Mouse (Mus musculus): ENCODE data around the gene Flywch2. TPM values are rescaled to one million over a fixed set of nuclear protein-coding genes. Genes with fewer than 3 reads are reported as not detected.

The Flywch2 gene
- polyA plus RNA-seq, 1 experiment from 2014 or later, result 20.9 TPM

DNA sequence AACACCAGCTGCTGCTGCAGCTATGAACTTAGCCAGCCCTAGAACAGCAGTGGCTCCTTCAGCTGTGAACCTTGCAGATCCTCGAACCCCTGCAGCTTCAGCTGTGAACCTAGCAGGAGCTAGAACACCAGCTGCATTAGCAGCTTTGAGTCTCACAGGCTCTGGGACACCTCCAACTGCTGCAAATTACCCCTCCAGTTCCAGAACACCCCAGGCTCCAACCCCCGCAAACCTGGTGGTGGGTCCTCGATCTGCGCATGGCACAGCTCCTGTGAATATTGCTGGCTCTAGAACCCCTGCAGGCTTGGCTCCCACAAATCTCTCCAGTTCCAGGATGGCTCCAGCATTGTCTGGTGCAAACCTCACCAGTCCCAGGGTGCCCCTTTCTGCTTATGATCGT lies 34.9 kb upstream of the Flywch2 start:
- H3K4me1 ChIP-seq (ENCODE audit: control insufficient read depth, insufficient read depth, low read length), result no peaks in the 10 kb centered on the region
- H3K36me3 ChIP-seq (ENCODE audit: control insufficient read depth, insufficient read depth, low read length), result peaks cover 85% of the 10 kb centered on the region
- DNase-seq (ENCODE audit: low spot score, missing footprints), result no peak
- H3K9ac ChIP-seq (ENCODE audit: low read length), result no peak overlapping the region
- no peak for ATAC-seq (ENCODE audit: low FRiP score)
- 98% methylated on average over 5 of the region's 5 CpGs for WGBS
- no peak overlapping the region for H3K4me3 ChIP-seq (ENCODE audit: low read depth, low read length)
- H3K27ac ChIP-seq (ENCODE audit: low read depth, low read length), result no peak overlapping the region
- no peak overlapping the region for H3K4me2 ChIP-seq
- H3K27me3 ChIP-seq (ENCODE audit: control insufficient read depth, insufficient read depth, low read length), result no peaks in the 10 kb centered on the region
- H3K9me3 ChIP-seq (ENCODE audit: control insufficient read depth, low read length), result peaks cover 12% of the 10 kb centered on the region

DNA sequence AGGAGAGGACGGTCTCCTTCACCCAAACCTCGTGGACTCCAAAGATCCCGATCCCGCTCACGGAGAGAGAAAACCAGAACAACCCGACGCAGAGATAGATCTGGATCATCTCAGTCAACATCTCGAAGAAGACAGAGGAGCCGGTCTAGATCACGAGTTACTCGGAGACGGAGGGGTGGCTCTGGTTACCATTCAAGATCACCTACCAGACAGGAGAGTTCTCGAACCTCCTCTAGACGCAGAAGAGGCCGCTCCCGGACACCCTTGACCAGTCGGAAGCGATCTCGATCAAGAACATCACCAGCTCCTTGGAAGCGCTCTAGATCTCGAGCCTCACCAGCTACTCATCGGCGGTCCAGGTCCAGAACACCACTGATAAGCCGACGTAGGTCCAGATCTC lies 33.4 kb upstream of the Flywch2 start:
- 96% methylated on average over 25 of the region's 25 CpGs for WGBS
- ATAC-seq (ENCODE audit: low FRiP score), result no peak
- Histone ChIP-seq H3K4me2 (no peak overlapping the region), H3K36me3 (ENCODE audit: control insufficient read depth, insufficient read depth, low read length) (peaks cover 88% of the 10 kb centered on the region), H3K4me3 (ENCODE audit: low read depth, low read length) (no peak overlapping the region), H3K9me3 (ENCODE audit: control insufficient read depth, low read length) (peaks cover 14% of the 10 kb centered on the region), H3K4me1 (ENCODE audit: control insufficient read depth, insufficient read depth, low read length) (no peaks in the 10 kb centered on the region), H3K27me3 (ENCODE audit: control insufficient read depth, insufficient read depth, low read length) (no peaks in the 10 kb centered on the region), H3K27ac (ENCODE audit: low read depth, low read length) (no peak overlapping the region), H3K9ac (ENCODE audit: low read length) (no peak overlapping the region)
- no peak for DNase-seq (ENCODE audit: low spot score, missing footprints)

DNA sequence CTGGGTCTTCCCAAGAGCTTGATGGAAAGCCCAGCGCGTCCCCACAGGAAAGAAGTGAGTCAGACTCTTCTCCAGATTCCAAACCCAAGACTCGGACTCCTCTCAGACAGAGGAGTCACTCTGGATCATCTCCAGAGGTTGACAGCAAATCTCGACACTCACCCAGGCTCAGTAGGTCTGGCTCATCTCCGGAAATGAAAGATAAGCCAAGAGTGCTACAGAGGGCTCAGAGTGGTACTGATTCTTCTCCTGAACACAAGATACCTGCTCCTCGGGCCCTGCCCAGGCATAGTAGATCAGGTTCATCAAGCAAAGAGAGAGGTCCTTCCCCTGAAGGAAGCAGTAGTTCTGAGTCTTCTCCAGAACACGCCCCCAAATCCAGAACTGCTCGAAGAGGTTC lies 32.7 kb upstream of the Flywch2 start:
- no peak overlapping the region for H3K4me3 ChIP-seq (ENCODE audit: low read depth, low read length)
- H3K4me2 ChIP-seq, result no peak overlapping the region
- H3K27me3 ChIP-seq (ENCODE audit: control insufficient read depth, insufficient read depth, low read length), result no peaks in the 10 kb centered on the region
- peaks cover 88% of the 10 kb centered on the region for H3K36me3 ChIP-seq (ENCODE audit: control insufficient read depth, insufficient read depth, low read length)
- no peak overlapping the region for H3K9ac ChIP-seq (ENCODE audit: low read length)
- DNase-seq (ENCODE audit: low spot score, missing footprints) (no peak), ATAC-seq (ENCODE audit: low FRiP score) (no peak)
- no peak overlapping the region for H3K27ac ChIP-seq (ENCODE audit: low read depth, low read length)
- over 99% methylated on average over 8 of the region's 8 CpGs for WGBS
- H3K9me3 ChIP-seq (ENCODE audit: control insufficient read depth, low read length), result peaks cover 14% of the 10 kb centered on the region
- no peaks in the 10 kb centered on the region for H3K4me1 ChIP-seq (ENCODE audit: control insufficient read depth, insufficient read depth, low read length)

DNA sequence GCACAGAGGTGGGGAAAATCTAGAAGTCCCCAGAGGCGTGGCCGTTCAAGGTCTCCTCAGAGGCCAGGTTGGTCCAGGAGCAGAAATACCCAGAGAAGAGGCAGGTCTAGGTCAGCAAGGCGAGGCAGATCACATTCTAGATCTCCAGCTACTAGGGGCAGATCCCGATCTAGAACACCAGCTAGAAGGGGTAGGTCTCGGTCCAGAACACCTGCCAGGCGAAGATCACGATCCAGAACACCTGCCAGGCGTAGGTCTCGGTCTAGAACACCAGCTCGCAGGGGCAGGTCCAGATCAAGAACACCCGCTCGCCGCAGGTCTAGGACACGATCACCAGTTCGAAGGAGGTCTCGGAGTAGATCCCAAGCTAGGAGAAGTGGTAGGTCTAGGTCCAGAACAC lies 29.8 kb upstream of the Flywch2 start:
- Histone ChIP-seq H3K27me3 (ENCODE audit: control insufficient read depth, insufficient read depth, low read length) (no peaks in the 10 kb centered on the region), H3K4me1 (ENCODE audit: control insufficient read depth, insufficient read depth, low read length) (no peaks in the 10 kb centered on the region), H3K9me3 (ENCODE audit: control insufficient read depth, low read length) (peaks cover 14% of the 10 kb centered on the region), H3K9ac (ENCODE audit: low read length) (no peak overlapping the region), H3K4me3 (ENCODE audit: low read depth, low read length) (no peak overlapping the region), H3K27ac (ENCODE audit: low read depth, low read length) (no peak overlapping the region), H3K4me2 (no peak overlapping the region), H3K36me3 (ENCODE audit: control insufficient read depth, insufficient read depth, low read length) (peaks cover 83% of the 10 kb centered on the region)
- 96% methylated on average over 16 of the region's 16 CpGs for WGBS
- DNase-seq (ENCODE audit: low spot score, missing footprints) (no peak), ATAC-seq (ENCODE audit: low FRiP score) (no peak)

DNA sequence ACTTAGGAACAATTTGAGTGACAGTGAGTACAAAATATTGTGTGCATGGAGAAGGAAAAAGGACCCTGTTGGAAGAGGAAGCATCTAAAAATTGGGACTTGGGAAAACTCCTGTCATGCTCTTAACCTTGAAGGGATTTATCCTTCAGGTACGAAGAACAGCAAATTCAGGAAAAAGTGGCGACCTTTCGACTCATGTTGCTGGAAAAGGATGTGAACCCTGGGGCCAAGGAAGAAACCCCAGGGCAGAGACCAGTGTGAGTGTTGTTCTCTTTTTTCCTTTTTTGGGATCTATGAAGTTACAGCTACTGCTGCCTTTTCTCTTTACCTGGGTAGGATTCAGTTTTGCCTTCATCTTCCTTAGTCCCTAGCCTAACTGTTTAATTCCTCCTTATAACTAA lies 22.0 kb upstream of the Flywch2 start:
- no peaks in the 10 kb centered on the region for H3K9me3 ChIP-seq (ENCODE audit: control insufficient read depth, low read length)
- no peak for DNase-seq (ENCODE audit: low spot score, missing footprints)
- ATAC-seq (ENCODE audit: low FRiP score), result no peak
- peaks cover 14% of the 10 kb centered on the region for H3K4me1 ChIP-seq (ENCODE audit: control insufficient read depth, insufficient read depth, low read length)
- no peak overlapping the region for H3K4me3 ChIP-seq (ENCODE audit: low read depth, low read length)
- H3K36me3 ChIP-seq (ENCODE audit: control insufficient read depth, insufficient read depth, low read length), result peaks cover 33% of the 10 kb centered on the region
- H3K4me2 ChIP-seq, result no peak overlapping the region
- no peaks in the 10 kb centered on the region for H3K27me3 ChIP-seq (ENCODE audit: control insufficient read depth, insufficient read depth, low read length)
- WGBS, result 99% methylated on average over 3 of the region's 3 CpGs
- H3K9ac ChIP-seq (ENCODE audit: low read length), result no peak overlapping the region
- H3K27ac ChIP-seq (ENCODE audit: low read depth, low read length), result no peak overlapping the region

DNA sequence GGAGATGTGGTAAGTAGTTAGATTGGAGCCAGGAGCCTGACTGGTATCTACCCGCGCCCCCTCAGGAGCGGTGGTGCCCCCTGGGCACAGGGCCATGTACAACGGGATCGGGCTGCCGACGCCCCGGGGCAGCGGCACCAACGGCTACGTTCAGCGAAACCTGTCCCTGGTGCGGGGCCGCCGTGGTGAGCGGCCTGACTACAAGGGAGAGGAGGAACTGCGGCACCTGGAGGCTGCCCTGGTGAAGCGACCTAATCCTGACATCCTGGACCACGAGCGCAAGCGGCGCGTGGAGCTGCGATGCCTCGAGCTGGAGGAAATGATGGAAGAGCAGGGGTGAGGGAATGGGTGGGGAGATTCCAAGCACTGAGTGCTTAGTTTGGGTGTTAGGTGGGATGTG lies 21.0 kb upstream of the Flywch2 start:
- WGBS, result 91% methylated on average over 25 of the region's 25 CpGs
- no peak overlapping the region for H3K4me2 ChIP-seq
- DNase-seq (ENCODE audit: low spot score, missing footprints), result no peak

GRCm38 (mm10) chr17:23804426-23805085 lies 18.7 kb upstream of the Flywch2 start:
- H3K9me3 ChIP-seq (ENCODE audit: control insufficient read depth, low read length), result no peaks in the 10 kb centered on the region
- peaks cover 15% of the 10 kb centered on the region for H3K36me3 ChIP-seq (ENCODE audit: control insufficient read depth, insufficient read depth, low read length)
- peak overlapping the region; percentile 99 for H3K4me3 ChIP-seq (ENCODE audit: low read depth, low read length)
- ATAC-seq (ENCODE audit: low FRiP score) (no peak), DNase-seq (ENCODE audit: low spot score, missing footprints) (peak; percentile 82)
- H3K4me1 ChIP-seq (ENCODE audit: control insufficient read depth, insufficient read depth, low read length), result peaks cover 14% of the 10 kb centered on the region
- peak overlapping the region; percentile 95 for H3K4me2 ChIP-seq
- H3K27me3 ChIP-seq (ENCODE audit: control insufficient read depth, insufficient read depth, low read length), result no peaks in the 10 kb centered on the region
- H3K27ac ChIP-seq (ENCODE audit: low read depth, low read length), result no peak overlapping the region
- 7% methylated on average over 8 of the region's 8 CpGs for WGBS
- peak overlapping the region; percentile 98 for H3K9ac ChIP-seq (ENCODE audit: low read length)

More for the DNA sequence above, 21.0 kb upstream of the Flywch2 start:
- no peak for ATAC-seq (ENCODE audit: low FRiP score)
- Histone ChIP-seq H3K9ac (ENCODE audit: low read length) (no peak overlapping the region), H3K36me3 (ENCODE audit: control insufficient read depth, insufficient read depth, low read length) (peaks cover 25% of the 10 kb centered on the region), H3K9me3 (ENCODE audit: control insufficient read depth, low read length) (no peaks in the 10 kb centered on the region), H3K27ac (ENCODE audit: low read depth, low read length) (no peak overlapping the region), H3K4me3 (ENCODE audit: low read depth, low read length) (no peak overlapping the region; the same call in 1 of the 2 replicates), H3K27me3 (ENCODE audit: control insufficient read depth, insufficient read depth, low read length) (no peaks in the 10 kb centered on the region), H3K4me1 (ENCODE audit: control insufficient read depth, insufficient read depth, low read length) (peaks cover 14% of the 10 kb centered on the region)

DNA sequence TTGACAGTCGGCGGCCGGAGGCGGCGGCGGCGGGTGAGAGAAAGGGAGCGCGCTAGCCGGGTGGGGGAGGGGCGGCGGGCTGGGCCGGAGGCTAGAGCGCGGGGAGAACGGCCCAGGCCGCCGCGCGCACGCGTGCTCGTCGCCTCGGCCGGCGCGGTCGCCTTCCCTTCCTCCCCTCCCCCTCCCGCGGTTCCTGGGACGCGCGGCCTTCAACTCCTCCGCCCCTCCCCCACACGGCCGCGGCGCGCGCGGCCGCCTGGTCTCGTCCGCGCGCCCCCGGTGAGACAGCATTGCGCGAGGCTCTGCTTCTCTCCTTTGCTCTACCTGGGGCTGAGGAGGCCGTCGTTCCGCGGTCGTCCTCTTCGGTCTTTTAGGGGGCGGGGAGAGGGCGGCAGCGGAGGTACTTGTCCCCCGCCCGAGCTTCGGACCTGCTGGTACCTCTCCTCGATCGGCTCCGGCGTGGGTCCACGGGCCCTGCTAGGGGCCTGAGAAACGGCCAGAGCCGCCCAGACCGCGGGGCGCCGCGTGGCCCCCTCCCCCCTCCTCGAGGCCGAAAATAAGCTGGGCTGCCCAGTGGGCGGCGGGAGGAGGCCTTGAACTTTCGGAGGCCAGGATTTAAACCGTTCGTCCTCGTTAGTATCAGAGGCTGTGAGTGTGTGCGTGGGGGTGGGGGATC lies 17.6 kb upstream of the Flywch2 start:
- 1% methylated on average over 68 of the region's 83 CpGs for WGBS
- DNase-seq (ENCODE audit: low spot score, missing footprints) (peak; percentile 99), ATAC-seq (ENCODE audit: low FRiP score) (peak; percentile 81)
- Histone ChIP-seq H3K4me1 (ENCODE audit: control insufficient read depth, insufficient read depth, low read length) (peaks cover 14% of the 10 kb centered on the region), H3K4me3 (ENCODE audit: low read depth, low read length) (peak overlapping the region; percentile 99), H3K4me2 (peak overlapping the region; percentile 95), H3K36me3 (ENCODE audit: control insufficient read depth, insufficient read depth, low read length) (peaks cover 9% of the 10 kb centered on the region), H3K27me3 (ENCODE audit: control insufficient read depth, insufficient read depth, low read length) (no peaks in the 10 kb centered on the region), H3K9me3 (ENCODE audit: control insufficient read depth, low read length) (no peaks in the 10 kb centered on the region), H3K9ac (ENCODE audit: low read length) (peak overlapping the region; percentile 98), H3K27ac (ENCODE audit: low read depth, low read length) (peak overlapping the region; percentile 90)

DNA sequence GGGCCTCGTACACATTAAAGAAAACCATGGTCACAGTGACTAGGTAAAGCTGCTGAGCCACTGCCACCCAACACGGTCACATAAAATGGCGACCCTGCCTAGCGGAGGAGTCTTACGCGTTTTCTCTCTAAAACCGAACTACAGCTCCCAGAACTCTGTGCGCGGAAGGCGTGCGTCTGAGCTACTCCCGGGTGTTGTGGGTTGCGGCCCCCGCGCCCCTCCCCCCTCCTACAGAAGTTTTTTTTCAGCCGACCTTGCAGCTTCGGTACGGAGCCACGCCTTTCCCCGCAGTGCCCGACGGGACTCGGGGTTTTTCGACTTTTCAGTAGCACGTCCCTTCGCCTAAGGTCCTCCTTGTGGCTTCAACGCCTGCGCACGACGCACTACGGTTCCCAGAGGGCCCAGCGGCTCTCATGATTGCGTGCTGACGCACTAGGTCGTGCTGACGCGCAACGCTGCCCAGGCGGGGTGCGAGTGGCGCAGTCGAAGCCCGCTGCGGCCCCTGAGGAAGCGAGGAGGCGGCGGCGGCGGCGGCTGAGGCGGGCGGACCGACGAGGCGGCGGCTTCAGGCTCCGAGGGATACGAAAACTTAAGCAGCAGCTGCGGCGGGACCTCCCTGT lies 17.0 kb upstream of the Flywch2 start:
- H3K9me3 ChIP-seq (ENCODE audit: control insufficient read depth, low read length), result no peaks in the 10 kb centered on the region
- H3K4me3 ChIP-seq (ENCODE audit: low read depth, low read length), result peak overlapping the region; percentile 99
- H3K27me3 ChIP-seq (ENCODE audit: control insufficient read depth, insufficient read depth, low read length), result no peaks in the 10 kb centered on the region
- under 1% methylated on average over 59 of the region's 60 CpGs for WGBS
- H3K4me2 ChIP-seq, result peak overlapping the region; percentile 95
- ATAC-seq (ENCODE audit: low FRiP score), result peak; percentile 98
- H3K4me1 ChIP-seq (ENCODE audit: control insufficient read depth, insufficient read depth, low read length), result peaks cover 14% of the 10 kb centered on the region
- H3K36me3 ChIP-seq (ENCODE audit: control insufficient read depth, insufficient read depth, low read length), result peaks cover 5% of the 10 kb centered on the region
- H3K9ac ChIP-seq (ENCODE audit: low read length), result peak overlapping the region; percentile 98
- H3K27ac ChIP-seq (ENCODE audit: low read depth, low read length), result peak overlapping the region; percentile 90
- peak; percentile 99 for DNase-seq (ENCODE audit: low spot score, missing footprints)

Data from midbrain, embryonic 11.5 days (tissue).